Mouse (Mus musculus) bone marrow macrophage, adult 2 months (primary cell): ENCODE results near the gene Rap2c.

Experiments
- CTCF ChIP-seq: IDR thresholded peaks from 2 replicates; pipeline ENCODE4 v1.5.1; 2012; ENCODE audit warnings: low read depth, mild to moderate bottlenecking, low read length, moderate library complexity
- POLR2A ChIP-seq: IDR thresholded peaks from 2 replicates; pipeline ENCODE4 v1.6.1; 2012; ENCODE audit warnings: mild to moderate bottlenecking, low read depth, low read length, borderline replicate concordance

GRCm38 (mm10) chrX:51018786-51019179 lies 965 bp upstream of the Rap2c start:
- TF ChIP-seq POLR2A, result no peak
- TF ChIP-seq CTCF, result no peak
